Mouse (Mus musculus) lung, postnatal 0 days (tissue): Measurements from ENCODE around the gene Ckb.

ENCODE experiments used
- CTCF ChIP-seq: IDR thresholded peaks from 2 replicates; pipeline ENCODE4 v1.5.1; 2016; ENCODE audit warnings: antibody characterized with exemption, mild to moderate bottlenecking
- EP300 ChIP-seq: IDR thresholded peaks from 2 replicates; pipeline ENCODE4 v1.6.1; 2016; ENCODE audit warnings: antibody characterized with exemption, mild to moderate bottlenecking, control low read depth

GRCm38 (mm10) chr12:111659331-111659730 is 12.8 kb downstream of the Ckb start:
- no peak for TF ChIP-seq CTCF
- TF ChIP-seq EP300, result no peak
